Mouse (Mus musculus): ENCODE data around the gene Vmn1r49. TPM values are rescaled to one million over a fixed set of nuclear protein-coding genes. Genes with fewer than 3 reads are reported as not detected.

Gene Vmn1r49
- polyA plus RNA-seq (2012; rRNA removed), result not detected in 2 replicates

GRCm38 (mm10) chr6:90078406-90078805, at the start of gene Vmn1r49:
Vmn1r49 (minus strand) TSS chr6:90078506.

GRCm38 (mm10) chr6:90122296-90122695, 44.0 kb upstream of the Vmn1r49 start, which contains the start of gene Vmn1r51:
Vmn1r51 (plus strand) TSS chr6:90122596.

GRCm38 (mm10) chr6:90101130-90101529, 22.8 kb upstream of the Vmn1r49 start, which contains the start of gene Vmn1r50:
Vmn1r50 (plus strand) TSS chr6:90101430.

GRCm38 (mm10) chr6:90036741-90037140, 41.6 kb downstream of the Vmn1r49 start, which contains the start of gene Vmn1r48:
Vmn1r48 (minus strand) TSS chr6:90036841.

Other genes with a start within 250 kb of the Vmn1r49 start
- not detected in 2 replicates for gene Vmn1r42, start 202.1 kb downstream of the Vmn1r49 start, polyA plus RNA-seq (2012; rRNA removed)
- not detected in 2 replicates for gene Vmn1r43, start 202.1 kb downstream of the Vmn1r49 start, polyA plus RNA-seq (2012; rRNA removed)
- gene Vmn1r44, start 194.8 kb downstream of the Vmn1r49 start, polyA plus RNA-seq (2012; rRNA removed), result not detected in 2 replicates
- not detected in 2 replicates for gene Vmn1r45, start 137.9 kb downstream of the Vmn1r49 start, polyA plus RNA-seq (2012; rRNA removed)
- gene Vmn1r46, start 109.2 kb downstream of the Vmn1r49 start, polyA plus RNA-seq (2012; rRNA removed), result not detected in 2 replicates
- gene Vmn1r47, start 62.4 kb downstream of the Vmn1r49 start, polyA plus RNA-seq (2012; rRNA removed), result not detected in 2 replicates
- gene Vmn1r48, start 41.7 kb downstream of the Vmn1r49 start, polyA plus RNA-seq (2012; rRNA removed), result not detected in 2 replicates
- not detected in 2 replicates for gene Vmn1r50, start 22.9 kb upstream of the Vmn1r49 start, polyA plus RNA-seq (2012; rRNA removed)
- gene Vmn1r51, start 44.1 kb upstream of the Vmn1r49 start, polyA plus RNA-seq (2012; rRNA removed), result not detected in 2 replicates
- not detected in 2 replicates for gene Vmn1r52, start 96.3 kb upstream of the Vmn1r49 start, polyA plus RNA-seq (2012; rRNA removed)
- gene V1ra8, start 124.3 kb upstream of the Vmn1r49 start, polyA plus RNA-seq (2012; rRNA removed), result not detected in 2 replicates
- gene Vmn1r53, start 145.9 kb upstream of the Vmn1r49 start, polyA plus RNA-seq (2012; rRNA removed), result 0.16 TPM in 1 of 2 replicates, not detected in the other
- gene Vmn1r54, start 167.8 kb upstream of the Vmn1r49 start, polyA plus RNA-seq (2012; rRNA removed), result not detected in 2 replicates
- gene BC048671, start 222.7 kb upstream of the Vmn1r49 start, polyA plus RNA-seq (2012; rRNA removed), result not detected in 2 replicates
- gene Chst13, start 246.7 kb upstream of the Vmn1r49 start, polyA plus RNA-seq (2012; rRNA removed), result 2.6 and 12.0 TPM in 2 replicates